Mouse (Mus musculus) CH12.LX (cell line): ENCODE results near the gene Dpyd. TPM values are rescaled to one million over a fixed set of nuclear protein-coding genes. Genes with fewer than 3 reads are reported as not detected.

ENCODE experiments used
- DNase-seq: peaks from one replicate; pipeline ENCODE4 v3.0.0-alpha.2; 2013; ENCODE audit errors: extremely low read depth
- H3K27ac ChIP-seq: 2 replicates; pipeline ENCODE4 v1.5.1; 2012; ENCODE audit warnings: low read depth, mild to moderate bottlenecking, control low read depth, moderate library complexity; ENCODE audit not compliant: insufficient read depth
- H3K27me3 ChIP-seq: replicated peaks from 2 replicates; pipeline ENCODE3; 2012; ENCODE audit warnings: inconsistent platforms
- H3K36me3 ChIP-seq, 2 experiments: replicated peaks in 1 of 2; 2 replicates each; pipeline versions ENCODE3 to v1.6.1; 2012; ENCODE audit warnings: inconsistent platforms in 1 of 2, low read length in 1 of 2, mild to moderate bottlenecking in 1 of 2, mixed read lengths in 1 of 2, moderate library complexity in 1 of 2; ENCODE audit not compliant: control insufficient read depth in 1 of 2, insufficient read depth in 1 of 2
- H3K4me1 ChIP-seq, 2 experiments: 2 replicates each; pipeline ENCODE4 v1.6.1; 2012; ENCODE audit warnings: inconsistent platforms in 1 of 2, moderate library complexity in 1 of 2; ENCODE audit not compliant: insufficient read depth in 2 of 2, control insufficient read depth in 1 of 2
- H3K4me2 ChIP-seq: 2 replicates; pipeline ENCODE4 v1.6.1; 2012; ENCODE audit warnings: low read depth, mild to moderate bottlenecking, control low read depth; ENCODE audit not compliant: poor library complexity, insufficient read depth, severe bottlenecking
- H3K4me3 ChIP-seq, 3 experiments: fragments of 150-350 bp in 1 of 3; sonication (generic) in 1 of 3; replicated peaks in 1 of 3; 2 replicates each; pipeline versions ENCODE3 to v1.5.1; 2011 to 2012; ENCODE audit warnings: low read depth in 2 of 3, low read length in 2 of 3, mild to moderate bottlenecking in 2 of 3, moderate library complexity in 2 of 3, control low read depth in 1 of 3, improper control_type of control experiment in 1 of 3, inconsistent platforms in 1 of 3, mixed read lengths in 1 of 3; ENCODE audit not compliant: poor library complexity in 1 of 3
- H3K79me2 ChIP-seq: replicated peaks from 2 replicates; pipeline ENCODE4 v1.6.1; 2012; ENCODE audit warnings: mild to moderate bottlenecking, moderate library complexity; ENCODE audit not compliant: control insufficient read depth, poor library complexity, insufficient read depth, severe bottlenecking; ENCODE audit errors: extremely low read depth
- H3K9ac ChIP-seq: 2 replicates; pipeline ENCODE4 v1.6.1; 2012; ENCODE audit warnings: low read depth, mild to moderate bottlenecking, control low read depth, moderate library complexity; ENCODE audit not compliant: insufficient read depth
- H3K9me3 ChIP-seq: replicated peaks from 2 replicates; pipeline ENCODE3; 2012; ENCODE audit warnings: low read length, inconsistent platforms, mixed read lengths
- BHLHE40 ChIP-seq: IDR thresholded peaks from 2 replicates; pipeline ENCODE4 v1.6.1; 2011; ENCODE audit warnings: mild to moderate bottlenecking, low read depth, low read length, improper control_type of control experiment
- CHD1 ChIP-seq: IDR thresholded peaks from 2 replicates; pipeline ENCODE4 v1.6.1; 2012; ENCODE audit warnings: low read depth, low read length, improper control_type of control experiment, inconsistent platforms
- ETS1 ChIP-seq: conservative IDR thresholded peaks from 2 replicates; pipeline ENCODE4 v1.6.1; 2012; ENCODE audit warnings: low read depth, mild to moderate bottlenecking, inconsistent platforms, low read length, improper control_type of control experiment, moderate library complexity
- IRF4 ChIP-seq: IDR thresholded peaks from 2 replicates; pipeline ENCODE4 v1.6.1; 2014; ENCODE audit warnings: low read depth, mild to moderate bottlenecking, inconsistent platforms, low read length, improper control_type of control experiment
- JUN ChIP-seq: IDR thresholded peaks from 2 replicates; pipeline ENCODE4 v1.6.1; 2011; ENCODE audit warnings: low read depth, mild to moderate bottlenecking, low read length, improper control_type of control experiment, moderate library complexity; ENCODE audit not compliant: insufficient read depth
- JUND ChIP-seq: conservative IDR thresholded peaks from 2 replicates; pipeline ENCODE4 v1.6.1; 2011; ENCODE audit warnings: low read depth, low read length, improper control_type of control experiment
- KAT2A ChIP-seq: IDR thresholded peaks from 2 replicates; pipeline ENCODE4 v1.6.1; 2012; ENCODE audit warnings: low read length, improper control_type of control experiment, inconsistent platforms; ENCODE audit not compliant: insufficient replicate concordance
- MAFK ChIP-seq: IDR thresholded peaks from 2 replicates; pipeline ENCODE4 v1.6.1; 2011; ENCODE audit warnings: low read length, improper control_type of control experiment; ENCODE audit not compliant: insufficient replicate concordance
- MAZ ChIP-seq: IDR thresholded peaks from 2 replicates; pipeline ENCODE4 v1.6.1; 2012; ENCODE audit warnings: low read depth, mild to moderate bottlenecking, inconsistent platforms, low read length, improper control_type of control experiment, moderate library complexity
- MEF2A ChIP-seq: IDR thresholded peaks from 2 replicates; pipeline ENCODE4 v1.6.1; 2014; ENCODE audit warnings: low read depth, mild to moderate bottlenecking, inconsistent platforms, low read length, improper control_type of control experiment, borderline replicate concordance
- MXI1 ChIP-seq: IDR thresholded peaks from 2 replicates; pipeline ENCODE4 v1.6.1; 2011; ENCODE audit warnings: mild to moderate bottlenecking, low read depth, low read length, improper control_type of control experiment
- PAX5 ChIP-seq: IDR thresholded peaks from 2 replicates; pipeline ENCODE4 v1.6.1; 2012; ENCODE audit warnings: low read length, inconsistent platforms, mixed read lengths
- POLR2A ChIP-seq: IDR thresholded peaks from 2 replicates; pipeline ENCODE4 v1.6.1; 2011; ENCODE audit warnings: low read depth, mild to moderate bottlenecking, improper control_type of control experiment, low read length
- POLR2AphosphoS2 ChIP-seq: IDR thresholded peaks from 2 replicates; pipeline ENCODE4 v1.6.1; 2011; ENCODE audit warnings: low read depth, low read length, improper control_type of control experiment
- RAD21 ChIP-seq: IDR thresholded peaks from 2 replicates; pipeline ENCODE4 v1.6.1; 2011; ENCODE audit warnings: low read depth, mild to moderate bottlenecking, low read length, improper control_type of control experiment, moderate library complexity
- TBP ChIP-seq: conservative IDR thresholded peaks from 2 replicates; pipeline ENCODE4 v1.6.1; 2011; ENCODE audit warnings: low read depth, low read length, improper control_type of control experiment
- USF1 ChIP-seq: IDR thresholded peaks from 2 replicates; pipeline ENCODE4 v1.6.1; 2014; ENCODE audit warnings: low read depth, mild to moderate bottlenecking, inconsistent platforms, low read length, improper control_type of control experiment
- USF2 ChIP-seq: conservative IDR thresholded peaks from 2 replicates; pipeline ENCODE4 v1.6.1; 2011; ENCODE audit warnings: low read depth, low read length, improper control_type of control experiment
- ZKSCAN1 ChIP-seq: IDR thresholded peaks from 2 replicates; pipeline ENCODE4 v1.6.1; 2012; ENCODE audit warnings: low read depth, inconsistent platforms, low read length, improper control_type of control experiment, borderline replicate concordance
- dilution Hi-C: fragments of 300-500 bp; cut with MboI; formaldehyde crosslinking; loops from 2 replicates; pipeline ENCODE4 v1.14.3; 2020; ENCODE audit warnings: low sequenced_read_pairs; ENCODE audit not compliant: extremely low pct_unique_long_range_greater_than_20kb, extremely low pct_ligation_motif_present
- in situ Hi-C: fragments of 300-500 bp; cut with MboI; formaldehyde crosslinking; loops from 3 replicates; pipeline ENCODE4 v1.14.3; 2019; ENCODE audit warnings: low sequenced_read_pairs, low pct_ligation_motif_present, low pct_unique_long_range_greater_than_20kb, mixed read lengths
- polyA plus RNA-seq: library from polyadenylated mRNA; unstranded; fragments of >175 nt; gene quantifications from 2 replicates; pipeline ENCODE4 v1.2.1, GENCODE M21; 2012; ENCODE audit warnings: low read depth; ENCODE audit not compliant: insufficient read length
- total RNA-seq, 2 experiments: library from RNA; depleted of rRNA; stranded (reverse); fragments of 300-350 nt in 1 of 2; fragments of >200 nt in 1 of 2; gene quantifications; 2 replicates each; pipeline ENCODE4 v1.2.3; 2012 to 2014

Gene Dpyd
- total and polyA plus RNA-seq, 3 experiments = not detected

- TF ChIP-seq CHD1 (no peak), ZKSCAN1 (no peak), MAFK (no peak), MAZ (no peak), BHLHE40 (no peak), TBP (no peak)
- H3K9ac ChIP-seq = no peak overlapping the region
- H3K36me3 ChIP-seq = no peaks in the 10 kb centered on the region
- H3K9me3 ChIP-seq = peaks cover 52% of the 10 kb centered on the region
- H3K4me3 ChIP-seq = no peak overlapping the region
- no peak overlapping the region for H3K27ac ChIP-seq
- dilution Hi-C loops (no loop called here), in situ Hi-C loops (no loop called here)
- no peak overlapping the region for H3K4me2 ChIP-seq
- no peaks in the 10 kb centered on the region for H3K27me3 ChIP-seq
- no peaks in the 10 kb centered on the region for H3K4me1 ChIP-seq
- no peak for DNase-seq
- no peaks in the 10 kb centered on the region; the same call in 1 of the 2 replicates for H3K79me2 ChIP-seq
Observed at GRCm38 (mm10) chr3:119431339-119431738, 869.4 kb downstream of the Dpyd start.

DNA sequence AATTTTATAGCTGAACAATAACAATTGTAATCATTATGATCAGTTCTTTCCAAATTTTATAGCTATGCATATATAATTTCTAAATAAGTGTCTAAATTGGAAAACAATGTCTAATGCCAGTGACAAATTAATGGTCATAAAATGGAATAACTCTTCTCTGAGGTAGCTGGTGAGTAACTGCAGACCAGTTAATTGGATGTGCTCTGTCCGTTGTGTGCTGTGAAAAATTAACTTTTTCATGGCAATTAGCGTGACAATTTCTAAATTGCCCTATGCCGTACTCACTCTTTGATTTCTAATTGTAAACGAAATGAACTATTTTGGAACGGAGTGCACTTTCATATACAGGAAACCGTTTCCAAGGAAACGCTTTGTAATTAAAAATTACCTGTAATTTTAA, 869.8 kb downstream of the Dpyd start:
- Histone ChIP-seq H3K79me2 (no peaks in the 10 kb centered on the region; the same call in 1 of the 2 replicates), H3K27ac (no peak overlapping the region), H3K4me2 (no peak overlapping the region), H3K27me3 (no peaks in the 10 kb centered on the region), H3K9ac (no peak overlapping the region), H3K9me3 (peaks cover 51% of the 10 kb centered on the region), H3K36me3 (no peaks in the 10 kb centered on the region), H3K4me1 (no peaks in the 10 kb centered on the region), H3K4me3 (no peak overlapping the region)
- no peak for TF ChIP-seq MEF2A
- TF ChIP-seq IRF4 = no peak
- TF ChIP-seq BHLHE40 = no peak
- no peak for TF ChIP-seq PAX5
- no peak for TF ChIP-seq KAT2A
- no peak for TF ChIP-seq ETS1
- no peak for TF ChIP-seq USF1
- TF ChIP-seq CHD1 = no peak
- TF ChIP-seq TBP = no peak
- TF ChIP-seq POLR2AphosphoS2 = no peak
- TF ChIP-seq MXI1 = no peak
- TF ChIP-seq RAD21 = no peak
- no peak for TF ChIP-seq JUN
- no peak for TF ChIP-seq JUND
- no peak for TF ChIP-seq POLR2A
- no peak for TF ChIP-seq USF2
- dilution Hi-C loops = no loop called here
- DNase-seq = no peak
- in situ Hi-C loops = no loop called here
